11 mouse cellular contexts compared by ENCODE assay signal in the genomic region with DNA sequence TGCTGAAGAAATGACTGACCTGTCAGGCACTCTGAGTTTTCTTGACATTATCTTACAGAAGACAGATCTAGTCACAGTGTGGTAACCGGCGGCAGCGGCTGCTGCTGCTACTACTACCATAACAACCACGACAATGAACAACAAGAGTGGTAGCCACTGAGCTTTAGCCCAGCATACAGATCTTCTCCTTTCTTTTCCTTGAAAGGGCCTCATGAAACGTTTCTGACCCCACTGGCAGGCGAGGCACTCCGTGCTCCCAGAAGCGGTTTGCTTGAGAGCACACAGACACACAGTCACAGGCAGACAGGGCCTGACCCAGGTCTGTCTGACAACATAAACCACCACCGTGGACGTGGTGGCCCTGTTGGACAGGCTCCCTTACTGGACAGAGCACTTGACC. TPM values are rescaled to one million over a fixed set of nuclear protein-coding genes. Genes with fewer than 3 reads are reported as not detected.
DNase-seq lines count a peak whose midpoint lies in the region; ATAC-seq and TF ChIP-seq lines count a peak whose summit lies in the region.
"Had no signal": no experiment of that assay in that cellular context is flagged by ENCODE, and none has a peak within 500 bp of the region (broad histone marks: within the 10 kb centered on the region; RNA-seq: fewer than 3 reads in every experiment).

No protein-coding gene starts in this region.

- no peaks in the 10 kb centered on the region for H3K9me3 ChIP-seq in heart, postnatal 0 days (replicated peaks; ENCODE audit: control insufficient read depth, low read length)
- H3K9me3 ChIP-seq in G1E (replicated peaks) = no peaks in the 10 kb centered on the region
- H3K9me3 ChIP-seq in forebrain, embryonic 16.5 days (ENCODE audit: control insufficient read depth, low read length) = no peaks in the 10 kb centered on the region
- H3K9me3 ChIP-seq: liver, embryonic 15.5 days had no signal

- H3ac ChIP-seq in myocyte (ENCODE audit: control insufficient read depth, insufficient read length) = no peak overlapping the region

- H3K4me2 ChIP-seq in heart, postnatal 0 days (ENCODE audit: low read depth, low read length) = peak overlapping the region; percentile 9; the same call in 1 of the 2 replicates
- H3K4me2 ChIP-seq in forebrain, embryonic 16.5 days (ENCODE audit: low read length) = 0 out of 2 replicates have a peak overlapping the region, but pooled peaks have one; percentile 5
- peak overlapping the region; percentile 16 for H3K4me2 ChIP-seq in myocyte (ENCODE audit: low read depth)

- H3K4me3 ChIP-seq in heart, postnatal 0 days (ENCODE audit: low read depth, low read length) = no peak overlapping the region
- peak overlapping the region; percentile 37; the same call in 1 of the 2 replicates for H3K4me3 ChIP-seq in G1E (ENCODE audit: low read depth, low read length)
- H3K4me3 ChIP-seq in forebrain, embryonic 16.5 days (replicated peaks; ENCODE audit: low read length) = no peak overlapping the region
- H3K4me3 ChIP-seq in myocyte = no peak overlapping the region
- H3K4me3 ChIP-seq: liver, embryonic 15.5 days had no signal

- H3K79me2 ChIP-seq in myocyte (ENCODE audit: control insufficient read depth, insufficient read depth) = peaks cover 86% of the 10 kb centered on the region

- ATAC-seq in heart, postnatal 0 days (ENCODE audit: insufficient read depth, low read depth) = no peak
- ATAC-seq in G1E (ENCODE audit: extremely low read depth, insufficient number of reproducible peaks, low FRiP score, poor library complexity, severe bottlenecking) = no peak
- no peak for ATAC-seq in forebrain, embryonic 16.5 days
- ATAC-seq: Patski had no signal

- H3K9ac ChIP-seq in heart, postnatal 0 days (replicated peaks; ENCODE audit: low read depth, low read length) = no peak overlapping the region
- H3K9ac ChIP-seq in forebrain, embryonic 16.5 days (replicated peaks; ENCODE audit: low read depth, low read length) = peak overlapping the region; percentile 30; the same call in 1 of the 2 replicates
- H3K9ac ChIP-seq: liver, embryonic 15.5 days had no signal

- no peak for TF ChIP-seq CTCF in heart, postnatal 0 days (IDR thresholded peaks at IDR 0.05; ENCODE audit: low read depth)
- TF ChIP-seq CTCF in G1E (IDR thresholded peaks at IDR 0.05; ENCODE audit: low read depth, low read length) = no peak

- H3K4me1 ChIP-seq in heart, postnatal 0 days (ENCODE audit: control insufficient read depth, insufficient read depth) = peaks cover 36% of the 10 kb centered on the region
- peaks cover 88% of the 10 kb centered on the region for H3K4me1 ChIP-seq in G1E (ENCODE audit: insufficient read depth, low read depth, low read length)
- peaks cover 44% of the 10 kb centered on the region for H3K4me1 ChIP-seq in forebrain, embryonic 16.5 days (replicated peaks; ENCODE audit: control insufficient read depth, insufficient read depth, low read length)

- no peak for DNase-seq in heart, postnatal 0 days (ENCODE audit: low spot score)
- DNase-seq in heart, adult 9 months (ENCODE audit: low spot score in 2 of 2) = no peak
- no peak for DNase-seq in G1E (ENCODE audit: low spot score)
- no peak for DNase-seq in ovary, postnatal 36 days (ENCODE audit: low spot score)
- DNase-seq in urinary bladder, postnatal 14 days (ENCODE audit: low spot score) = no peak
- DNase-seq in cerebellum, postnatal 10 days = no peak
- DNase-seq: kidney, postnatal 25 days had no signal

- H3K27me3 ChIP-seq in heart, postnatal 0 days (ENCODE audit: control insufficient read depth, insufficient read depth, low read length) = no peaks in the 10 kb centered on the region
- peaks cover 5% of the 10 kb centered on the region; the same call in 1 of the 2 replicates for H3K27me3 ChIP-seq in G1E (ENCODE audit: insufficient read depth, low read length)
- H3K27me3 ChIP-seq in forebrain, embryonic 16.5 days (replicated peaks; ENCODE audit: control insufficient read depth, insufficient read depth, low read length) = no peaks in the 10 kb centered on the region
- H3K27me3 ChIP-seq in myocyte (ENCODE audit: control insufficient read depth, insufficient read depth, insufficient read length) = no peaks in the 10 kb centered on the region
- H3K27me3 ChIP-seq: Patski had no signal

- WGBS in heart, postnatal 0 days = 57% methylated on average over 10 of the region's 10 CpGs
- 38% methylated on average over 10 of the region's 10 CpGs for WGBS in forebrain, embryonic 16.5 days

- H3K36me3 ChIP-seq in heart, postnatal 0 days (replicated peaks; ENCODE audit: control insufficient read depth, insufficient read depth, low read length) = no peaks in the 10 kb centered on the region
- peaks cover 42% of the 10 kb centered on the region for H3K36me3 ChIP-seq in G1E (replicated peaks)
- no peaks in the 10 kb centered on the region for H3K36me3 ChIP-seq in forebrain, embryonic 16.5 days (ENCODE audit: control insufficient read depth, insufficient read depth)
- H3K36me3 ChIP-seq in myocyte (ENCODE audit: control insufficient read depth, insufficient read depth) = no peaks in the 10 kb centered on the region
- H3K36me3 ChIP-seq: liver, embryonic 15.5 days had no signal

- no peak for TF ChIP-seq POLR2A in myocyte (IDR thresholded peaks at IDR 0.05; ENCODE audit: insufficient read length, low read depth)

- no peak for TF ChIP-seq EP300 in heart, postnatal 0 days (IDR thresholded peaks at IDR 0.05; ENCODE audit: low read depth)

- H3K27ac ChIP-seq in heart, postnatal 0 days (ENCODE audit: low read depth) = no peak overlapping the region
- H3K27ac ChIP-seq in forebrain, embryonic 16.5 days (ENCODE audit: low read length) = no peak overlapping the region
- H3K27ac ChIP-seq: liver, embryonic 15.5 days had no signal

TF ChIP-seq in myocyte, 11 proteins besides CTCF, POLR2A, EP300 and RAD21:
- TF ChIP-seq SRF (IDR thresholded peaks at IDR 0.05; ENCODE audit: control insufficient read depth, insufficient read length, low read depth) (no peak), TCF12 (IDR thresholded peaks at IDR 0.05; ENCODE audit: insufficient read depth, poor library complexity, severe bottlenecking) (no peak), POLR2AphosphoS2 (IDR thresholded peaks at IDR 0.05; ENCODE audit: insufficient read length, low read depth) (no peak), TCF3 (IDR thresholded peaks at IDR 0.05; ENCODE audit: insufficient read length, low read depth) (no peak), MYOD1 (IDR thresholded peaks at IDR 0.05; ENCODE audit: control insufficient read depth in 1 of 3, insufficient read length in 2 of 3, low read depth in 2 of 3) (no peak), CEBPB (IDR thresholded peaks at IDR 0.05; ENCODE audit: insufficient read depth, poor library complexity, severe bottlenecking) (no peak), MYOG (IDR thresholded peaks at IDR 0.05; ENCODE audit: control insufficient read depth in 1 of 3, insufficient read depth in 1 of 3, insufficient read length in 2 of 3, low read depth in 2 of 3) (no peak), MAX (IDR thresholded peaks at IDR 0.05; ENCODE audit: low read depth) (no peak), REST (IDR thresholded peaks at IDR 0.05; ENCODE audit: insufficient read depth, insufficient read length) (no peak), USF1 (IDR thresholded peaks at IDR 0.05; ENCODE audit: low read depth) (no peak), E2F4 (IDR thresholded peaks at IDR 0.05; ENCODE audit: insufficient read depth) (no peak)

RNA-seq across cellular contexts. Expression of a gene that starts 3.7 kb away (rescaled TPM):
- 4.4 and 9.4 TPM in 2 replicates for total RNA-seq in heart, postnatal 0 days (2014; rRNA removed; ENCODE audit: low replicate concordance)
- polyA plus RNA-seq in heart, postnatal 0 days (2015; fragmentation: Nextera tagmentation; extraction: Ambion mirVana) = 1.3 and 1.4 TPM in 2 replicates
- total RNA-seq in G1E (2014; fragmentation: Nextera tagmentation) (10.1 and 10.8 TPM in 2 replicates), G1E (2017) (3.3 and 4.9 TPM in 2 replicates)
- polyA plus RNA-seq in G1E (2012) (9.4 and 10.8 TPM in 2 replicates), myocyte (2012; fragmentation: generic; extraction: Trizol) (12.9 TPM)
- polyA plus RNA-seq in forebrain, embryonic 16.5 days (2015; fragmentation: Nextera tagmentation; extraction: Ambion mirVana) = 2.8 and 4.8 TPM in 2 replicates

RNA-seq across cellular contexts. Expression of a gene that starts 45.3 kb away (rescaled TPM):
- not detected in 2 replicates for total RNA-seq in heart, postnatal 0 days (2014; rRNA removed; ENCODE audit: low replicate concordance)
- polyA plus RNA-seq in heart, postnatal 0 days (2015; fragmentation: Nextera tagmentation; extraction: Ambion mirVana) = not detected in 2 replicates
- total RNA-seq in G1E (2014; fragmentation: Nextera tagmentation) = not detected in 2 replicates
- total RNA-seq in G1E (2017) = 0.16 TPM in 1 of 2 replicates, not detected in the other
- not detected in 2 replicates for polyA plus RNA-seq in G1E (2012)
- polyA plus RNA-seq in forebrain, embryonic 16.5 days (2015; fragmentation: Nextera tagmentation; extraction: Ambion mirVana) = 0.22 TPM in 1 of 2 replicates, not detected in the other
- polyA plus RNA-seq in myocyte (2012; fragmentation: generic; extraction: Trizol) = 0.04 TPM
- polyA plus RNA-seq: liver, embryonic 15.5 days; Patski had no signal

RNA-seq across cellular contexts. Expression of a gene that starts 55.2 kb away (rescaled TPM):
- total RNA-seq in heart, postnatal 0 days (2014; rRNA removed; ENCODE audit: low replicate concordance) = not detected in 2 replicates
- 0.10 TPM in 1 of 2 replicates, not detected in the other for polyA plus RNA-seq in heart, postnatal 0 days (2015; fragmentation: Nextera tagmentation; extraction: Ambion mirVana)
- not detected in 2 replicates for total RNA-seq in G1E (2014; fragmentation: Nextera tagmentation)
- not detected in 2 replicates for total RNA-seq in G1E (2017)
- not detected in 2 replicates for polyA plus RNA-seq in G1E (2012)
- 0.73 and 1.5 TPM in 2 replicates for polyA plus RNA-seq in forebrain, embryonic 16.5 days (2015; fragmentation: Nextera tagmentation; extraction: Ambion mirVana)
- not detected for polyA plus RNA-seq in myocyte (2012; fragmentation: generic; extraction: Trizol)
